Mouse (Mus musculus) left cerebral cortex, adult 2 months (tissue): ENCODE measurements around the gene Galnt18. TPM values are rescaled to one million over a fixed set of nuclear protein-coding genes. Genes with fewer than 3 reads are reported as not detected.
A peak's percentile ranks its signal among the peaks of the same experiment; 100 is the strongest.

ENCODE experiments used
- DNase-seq, 2 experiments: peaks; one replicate each; pipeline ENCODE4 v3.0.0; 2021 to 2022; ENCODE audit warnings: low spot score in 2 of 2, mixed read lengths in 1 of 2; ENCODE audit errors: extremely low spot score in 1 of 2
- H3K27ac ChIP-seq: fragments of 200-600 bp; 2 replicates; pipeline ENCODE4 v1.8.1; 2022
- H3K4me3 ChIP-seq: fragments of 200-600 bp; 2 replicates; pipeline ENCODE4 v1.8.1; 2022
- CTCF ChIP-seq: fragments of 200-600 bp; IDR thresholded peaks from 2 replicates; pipeline ENCODE4 v1.8.1; 2022; ENCODE audit warnings: antibody characterized with exemption, mild to moderate bottlenecking, moderate library complexity
- intact Hi-C: fragments of 180-260 bp; cut with DNase I; formaldehyde crosslinking; loops from one replicate; pipeline ENCODE4 v1.15.1; 2025
- total RNA-seq, 2 experiments: library from RNA; stranded (reverse); gene quantifications; 2 replicates each; pipeline ENCODE4 v1.2.3; 2021

Galnt18 gene
- total RNA-seq, 2 experiments from 2014 or later: 42.0 to 42.3 TPM

- intact Hi-C loops: no loop called here
- Histone ChIP-seq H3K27ac (no peak overlapping the region), H3K4me3 (no peak overlapping the region)
- TF ChIP-seq CTCF: no peak
- DNase-seq: no peak
Measured at GRCm38 (mm10) chr7:111616231-111616937, 163.4 kb downstream of the Galnt18 start.

GRCm38 (mm10) chr7:111614471-111614870 is 165.3 kb downstream of the Galnt18 start:
- intact Hi-C loops: no loop called here
- no peak for DNase-seq
- TF ChIP-seq CTCF: no peak
- Histone ChIP-seq H3K4me3 (no peak overlapping the region), H3K27ac (no peak overlapping the region)

- Histone ChIP-seq H3K4me3 (no peak overlapping the region), H3K27ac (0 out of 2 replicates have a peak overlapping the region, but pooled peaks have one; percentile 15)
- DNase-seq: peak in 1 of 2 experiments; percentile 38
- no peak for TF ChIP-seq CTCF
- intact Hi-C loops: loop anchor here (1.0 kb wide), 1 partner anchor 211 kb away; no protein-coding TSS in a partner anchor
Measured at GRCm38 (mm10) chr7:111607476-111607875, 172.3 kb downstream of the Galnt18 start.

- no peak for TF ChIP-seq CTCF
- intact Hi-C loops: no loop called here
- H3K4me3 ChIP-seq: no peak overlapping the region
Measured at GRCm38 (mm10) chr7:111606091-111606490, 173.7 kb downstream of the Galnt18 start.

GRCm38 (mm10) chr7:111605663-111606062 is 174.1 kb downstream of the Galnt18 start:
- H3K4me3 ChIP-seq: no peak overlapping the region
- no peak overlapping the region for H3K27ac ChIP-seq
- intact Hi-C loops: no loop called here
- DNase-seq: no peak
- no peak for TF ChIP-seq CTCF

More at GRCm38 (mm10) chr7:111606091-111606490, 173.7 kb downstream of the Galnt18 start:
- no peak for DNase-seq
- H3K27ac ChIP-seq: no peak overlapping the region

- no peak for TF ChIP-seq CTCF
- intact Hi-C loops: no loop called here
- H3K27ac ChIP-seq: no peak overlapping the region
- H3K4me3 ChIP-seq: no peak overlapping the region
- DNase-seq: no peak
Measured at GRCm38 (mm10) chr7:111604578-111605208, 175.1 kb downstream of the Galnt18 start.

GRCm38 (mm10) chr7:111603186-111603585 is 176.6 kb downstream of the Galnt18 start:
- no peak for DNase-seq
- H3K27ac ChIP-seq: no peak overlapping the region
- H3K4me3 ChIP-seq: no peak overlapping the region
- no peak for TF ChIP-seq CTCF
- intact Hi-C loops: no loop called here

- intact Hi-C loops: no loop called here
- peak overlapping the region; percentile 50; the same call in 1 of the 2 replicates for H3K27ac ChIP-seq
- no peak for TF ChIP-seq CTCF
Measured at GRCm38 (mm10) chr7:111601339-111602067, 178.3 kb downstream of the Galnt18 start.

GRCm38 (mm10) chr7:111600756-111601155 is 179.0 kb downstream of the Galnt18 start:
- H3K27ac ChIP-seq: peak overlapping the region; percentile 50; the same call in 1 of the 2 replicates
- no peak for TF ChIP-seq CTCF
- intact Hi-C loops: no loop called here
- no peak overlapping the region for H3K4me3 ChIP-seq
- no peak for DNase-seq

More at GRCm38 (mm10) chr7:111601339-111602067, 178.3 kb downstream of the Galnt18 start:
- no peak for DNase-seq
- H3K4me3 ChIP-seq: no peak overlapping the region

- intact Hi-C loops: no loop called here
- TF ChIP-seq CTCF: no peak
- H3K4me3 ChIP-seq: no peak overlapping the region
- no peak for DNase-seq
- H3K27ac ChIP-seq: no peak overlapping the region
Measured at GRCm38 (mm10) chr7:111593680-111594079, 186.1 kb downstream of the Galnt18 start.

GRCm38 (mm10) chr7:111589506-111590125 is 190.2 kb downstream of the Galnt18 start:
- no peak overlapping the region for H3K27ac ChIP-seq
- DNase-seq: no peak
- intact Hi-C loops: no loop called here
- H3K4me3 ChIP-seq: no peak overlapping the region
- no peak; the same call in 1 of the 2 replicates for TF ChIP-seq CTCF
